Mouse (Mus musculus): ENCODE measurements around the gene Nfkb1. TPM values are rescaled to one million over a fixed set of nuclear protein-coding genes. Genes with fewer than 3 reads are reported as not detected.

Gene Nfkb1
- polyA plus RNA-seq, 1 experiment from 2014 or later = 53.4 TPM

DNA sequence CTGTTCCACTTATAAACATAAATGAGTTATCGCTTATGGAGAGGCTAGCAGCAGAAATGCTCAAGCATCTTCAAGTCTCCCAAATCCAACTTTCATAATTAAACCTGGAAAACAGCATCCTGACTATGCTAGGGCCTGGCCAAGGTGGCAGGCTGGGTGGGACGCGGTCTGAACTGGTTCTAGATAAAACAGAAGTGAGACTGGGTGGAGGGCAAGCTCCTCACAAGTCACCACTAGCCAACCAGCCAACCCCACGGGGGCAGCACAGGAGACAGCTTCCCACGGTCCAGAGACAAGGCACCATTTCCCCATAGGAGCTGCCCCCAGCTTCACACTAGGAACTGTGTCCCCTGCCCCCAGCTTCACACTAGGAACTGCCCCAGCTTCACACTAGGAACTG, 53.8 kb downstream of the Nfkb1 start:
- H3K4me3 ChIP-seq (ENCODE audit: inconsistent target) = no peak overlapping the region
- H3K27ac ChIP-seq = no peak overlapping the region
- peaks cover 35% of the 10 kb centered on the region; the same call in 1 of the 2 replicates for H3K36me3 ChIP-seq (ENCODE audit: inconsistent target)
- H3K79me2 ChIP-seq (ENCODE audit: inconsistent target) = no peaks in the 10 kb centered on the region
- WGBS (ENCODE audit: missing documents) = 42% methylated on average over 5 of the region's 5 CpGs

DNA sequence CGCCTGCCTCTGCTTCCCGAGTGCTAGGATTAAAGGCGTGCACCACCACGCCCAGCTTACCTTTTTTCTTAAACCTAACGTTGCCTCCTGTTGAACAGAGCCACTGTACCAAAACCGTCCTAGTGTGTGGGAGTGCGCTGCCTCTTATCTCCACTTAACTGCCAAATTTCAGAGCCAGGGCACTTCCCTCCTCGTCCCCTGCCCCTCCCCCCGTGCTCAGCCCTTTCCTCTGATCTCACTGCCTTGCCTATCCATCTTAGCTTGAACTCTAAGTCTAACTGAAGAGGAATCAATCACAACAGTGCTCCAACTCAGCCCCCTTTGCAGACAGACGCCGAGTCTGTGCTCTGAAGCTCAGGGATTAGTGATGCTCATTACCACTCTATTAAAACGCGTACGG, 54.9 kb downstream of the Nfkb1 start:
- Histone ChIP-seq H3K27ac (no peak overlapping the region), H3K4me3 (ENCODE audit: inconsistent target) (no peak overlapping the region), H3K79me2 (ENCODE audit: inconsistent target) (no peaks in the 10 kb centered on the region), H3K36me3 (ENCODE audit: inconsistent target) (peaks cover 24% of the 10 kb centered on the region; the same call in 1 of the 2 replicates)
- WGBS (ENCODE audit: missing documents) = 52% methylated on average over 14 of the region's 14 CpGs

DNA sequence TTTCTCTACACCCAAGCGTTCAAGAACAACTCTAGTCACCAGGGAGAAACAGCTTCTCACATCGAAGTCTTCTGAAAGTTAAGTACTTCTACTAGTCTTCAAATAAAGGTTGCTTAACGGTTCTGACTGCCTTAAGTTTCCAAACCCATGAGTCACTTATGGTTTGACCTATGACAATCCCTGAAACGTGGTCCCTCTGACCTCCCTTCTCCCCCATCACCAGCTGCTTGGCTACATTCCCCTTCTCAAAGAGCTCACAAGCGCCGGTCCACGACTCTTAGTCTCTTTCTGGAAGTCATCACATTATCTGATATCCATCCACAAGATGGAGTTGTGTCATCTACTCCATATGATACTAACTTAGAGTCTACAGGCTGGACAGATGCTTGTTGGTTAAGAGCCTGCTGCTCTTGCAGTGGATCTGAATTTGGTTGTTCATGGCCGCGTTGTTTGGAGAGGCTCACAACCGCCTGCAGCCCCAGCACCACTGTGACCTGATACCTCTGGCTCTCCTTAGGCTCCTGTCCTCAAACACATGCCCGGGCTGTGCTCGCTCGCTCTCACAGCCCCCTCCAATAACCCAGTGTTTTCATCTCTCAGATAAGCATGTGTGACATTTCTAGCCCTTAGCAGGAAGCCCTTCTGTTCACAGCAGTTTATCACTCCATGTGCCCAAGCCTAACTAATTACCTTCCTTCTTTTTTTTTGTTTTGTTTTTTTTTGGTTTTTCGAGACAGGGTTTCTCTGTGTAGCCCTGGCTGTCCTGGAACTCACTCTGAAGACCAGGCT, 55.5 kb downstream of the Nfkb1 start:
- Histone ChIP-seq H3K27ac (no peak overlapping the region), H3K36me3 (ENCODE audit: inconsistent target) (peaks cover 20% of the 10 kb centered on the region; the same call in 1 of the 2 replicates), H3K4me3 (ENCODE audit: inconsistent target) (no peak overlapping the region), H3K79me2 (ENCODE audit: inconsistent target) (no peaks in the 10 kb centered on the region)
- 78% methylated on average over 14 of the region's 14 CpGs for WGBS (ENCODE audit: missing documents)

DNA sequence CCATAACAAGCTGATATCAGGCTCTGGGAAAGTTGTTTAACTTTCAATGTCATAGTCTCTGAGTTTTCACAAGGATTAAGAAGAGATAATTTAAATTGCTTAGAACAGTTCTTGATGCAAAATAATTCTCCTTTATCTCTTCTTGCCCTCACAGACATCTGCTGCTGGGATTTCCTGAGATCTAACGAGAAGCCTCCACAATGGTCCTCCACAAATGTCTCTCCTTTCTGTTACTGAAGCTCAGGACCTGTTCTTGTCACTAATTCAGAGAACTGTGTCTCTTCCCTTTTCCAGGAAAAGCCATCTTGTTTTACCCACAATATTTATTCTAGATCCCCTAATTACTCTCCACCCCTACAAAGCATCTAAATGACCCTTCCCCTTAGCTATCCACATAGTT, 56.3 kb downstream of the Nfkb1 start:
- 100% methylated on average over 1 of the region's 1 CpGs for WGBS (ENCODE audit: missing documents)
- Histone ChIP-seq H3K4me3 (ENCODE audit: inconsistent target) (no peak overlapping the region), H3K79me2 (ENCODE audit: inconsistent target) (no peaks in the 10 kb centered on the region), H3K27ac (no peak overlapping the region), H3K36me3 (ENCODE audit: inconsistent target) (peaks cover 14% of the 10 kb centered on the region; the same call in 1 of the 2 replicates)

DNA sequence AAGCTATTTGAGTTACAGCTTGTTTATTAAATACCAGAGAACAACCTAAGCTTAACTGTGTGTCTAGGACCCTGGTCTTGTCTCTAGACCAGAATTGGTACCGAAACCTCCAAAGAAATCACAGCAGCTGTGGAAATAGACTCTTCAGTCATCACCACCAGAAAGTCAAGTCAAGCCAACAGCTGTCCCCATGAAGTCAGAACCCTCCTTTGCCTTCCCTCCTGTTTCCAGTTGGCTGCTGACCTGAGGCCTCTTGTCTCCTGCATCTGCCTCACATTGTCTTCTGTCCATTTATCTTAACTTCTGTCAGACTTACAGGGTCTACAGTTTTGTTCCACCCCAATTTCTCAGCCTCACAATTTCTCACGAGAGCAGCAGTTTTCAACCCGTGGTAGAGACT, 57.1 kb downstream of the Nfkb1 start:
- no peak overlapping the region for H3K27ac ChIP-seq
- H3K36me3 ChIP-seq (ENCODE audit: inconsistent target) = peaks cover 6% of the 10 kb centered on the region; the same call in 1 of the 2 replicates
- 93% methylated on average over 3 of the region's 3 CpGs for WGBS (ENCODE audit: missing documents)
- H3K4me3 ChIP-seq (ENCODE audit: inconsistent target) = no peak overlapping the region
- H3K79me2 ChIP-seq (ENCODE audit: inconsistent target) = no peaks in the 10 kb centered on the region

DNA sequence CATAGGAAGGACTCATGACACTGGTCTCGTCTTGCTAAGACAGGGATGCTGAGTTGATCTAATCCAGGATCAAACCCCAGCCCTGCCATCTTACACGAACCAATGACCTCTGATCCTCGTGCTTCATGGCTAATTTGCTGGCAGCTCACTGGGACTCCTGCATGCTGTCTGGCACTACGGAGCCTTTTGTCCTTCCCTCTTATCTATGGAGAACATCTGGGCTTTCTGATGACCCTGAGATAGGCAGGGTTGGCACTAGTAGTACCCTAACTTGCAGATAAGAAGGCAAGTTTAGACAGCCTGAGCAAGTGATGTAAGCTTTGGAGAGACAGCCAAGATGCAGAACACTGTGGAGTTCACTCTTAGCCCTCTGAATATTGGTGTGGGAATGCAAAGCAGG, 59.5 kb downstream of the Nfkb1 start:
- Histone ChIP-seq H3K4me3 (ENCODE audit: inconsistent target) (no peak overlapping the region), H3K79me2 (ENCODE audit: inconsistent target) (no peaks in the 10 kb centered on the region; the same call in 1 of the 2 replicates), H3K27ac (no peak overlapping the region), H3K36me3 (ENCODE audit: inconsistent target) (peaks cover 13% of the 10 kb centered on the region; the same call in 1 of the 2 replicates)
- 86% methylated on average over 4 of the region's 4 CpGs for WGBS (ENCODE audit: missing documents)

DNA sequence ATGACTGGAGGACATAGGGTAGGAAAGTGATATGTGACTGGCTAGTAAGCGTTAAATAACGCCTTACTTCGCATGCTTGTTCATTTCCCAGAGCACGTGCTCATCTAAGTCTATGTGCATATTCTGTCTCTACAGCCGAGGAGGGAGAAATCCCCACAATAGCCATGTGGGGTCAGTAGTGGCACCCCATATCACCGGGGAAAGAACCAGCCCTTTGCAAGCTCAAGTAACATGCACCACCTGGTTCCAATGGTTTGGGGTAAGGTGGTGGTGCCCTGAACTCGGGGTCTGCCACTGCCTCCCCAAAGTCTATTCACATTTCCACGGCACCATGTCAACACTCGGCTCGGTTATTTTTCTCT, 60.3 kb downstream of the Nfkb1 start:
- 79% methylated on average over 10 of the region's 10 CpGs for WGBS (ENCODE audit: missing documents)
- Histone ChIP-seq H3K79me2 (ENCODE audit: inconsistent target) (no peaks in the 10 kb centered on the region; the same call in 1 of the 2 replicates), H3K4me3 (ENCODE audit: inconsistent target) (no peak overlapping the region), H3K27ac (no peak overlapping the region), H3K36me3 (ENCODE audit: inconsistent target) (peaks cover 21% of the 10 kb centered on the region)

DNA sequence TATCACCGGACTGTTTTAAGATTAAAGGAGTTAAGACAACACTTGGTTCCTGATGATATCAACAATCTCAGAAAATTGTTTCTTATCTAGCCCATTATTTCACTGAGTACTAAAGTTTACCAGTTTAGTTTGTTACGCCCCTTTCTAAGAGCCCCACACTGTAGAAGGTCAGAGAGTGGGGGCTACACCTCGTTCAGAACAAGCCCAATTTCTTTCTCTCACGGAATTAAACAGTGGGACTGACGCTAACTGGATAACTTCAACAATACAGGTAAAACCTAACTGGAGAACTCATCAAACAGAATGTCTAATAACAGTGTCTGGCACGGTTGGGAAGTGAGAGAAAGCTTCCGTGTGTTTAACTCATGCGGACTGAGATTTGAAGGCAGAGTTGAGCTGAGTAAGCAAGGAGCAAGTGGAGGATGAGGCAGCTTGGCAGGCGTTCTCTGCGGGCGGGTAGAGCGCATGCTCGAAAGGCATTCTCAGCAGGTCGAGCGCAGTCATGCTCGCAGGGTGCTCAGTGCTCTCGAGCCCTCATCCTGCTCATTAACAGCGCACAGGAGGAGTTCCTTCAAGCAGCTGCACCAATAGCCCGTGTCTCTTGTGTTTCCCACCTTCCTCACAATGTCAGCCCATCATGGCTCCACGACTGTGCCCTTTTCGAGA, 60.8 kb downstream of the Nfkb1 start:
- Histone ChIP-seq H3K4me3 (ENCODE audit: inconsistent target) (no peak overlapping the region), H3K79me2 (ENCODE audit: inconsistent target) (no peaks in the 10 kb centered on the region; the same call in 1 of the 2 replicates), H3K36me3 (ENCODE audit: inconsistent target) (peaks cover 26% of the 10 kb centered on the region), H3K27ac (no peak overlapping the region)
- 90% methylated on average over 20 of the region's 21 CpGs for WGBS (ENCODE audit: missing documents)

DNA sequence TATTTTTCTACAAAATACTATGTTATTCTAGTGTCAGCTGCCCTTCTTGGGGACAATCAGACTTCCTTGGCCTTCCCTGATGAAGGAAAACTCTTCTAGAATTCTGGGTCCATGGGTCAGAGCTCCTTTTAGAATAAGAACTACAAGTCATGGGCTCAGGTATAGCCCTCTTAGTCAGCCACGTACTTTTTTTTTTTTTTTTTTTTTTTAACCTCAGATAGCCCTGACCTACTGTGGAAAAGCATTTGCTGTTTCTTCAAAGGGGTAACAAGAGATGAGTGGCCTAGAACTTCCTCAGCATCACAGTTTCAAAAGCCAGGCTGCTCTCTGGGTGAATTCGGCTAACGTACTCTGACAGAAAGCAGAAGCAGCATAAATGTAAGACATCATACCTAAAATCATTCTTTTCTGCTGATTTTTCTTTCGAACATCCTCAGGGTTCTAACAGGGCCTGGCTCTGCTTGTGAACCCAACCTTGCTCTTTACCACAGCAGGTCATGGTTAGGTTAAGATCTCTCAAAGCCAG, 61.5 kb downstream of the Nfkb1 start:
- Histone ChIP-seq H3K36me3 (ENCODE audit: inconsistent target) (peaks cover 33% of the 10 kb centered on the region), H3K27ac (no peak overlapping the region), H3K79me2 (ENCODE audit: inconsistent target) (no peaks in the 10 kb centered on the region; the same call in 1 of the 2 replicates), H3K4me3 (ENCODE audit: inconsistent target) (no peak overlapping the region)
- WGBS (ENCODE audit: missing documents) = 55% methylated on average over 4 of the region's 4 CpGs

DNA sequence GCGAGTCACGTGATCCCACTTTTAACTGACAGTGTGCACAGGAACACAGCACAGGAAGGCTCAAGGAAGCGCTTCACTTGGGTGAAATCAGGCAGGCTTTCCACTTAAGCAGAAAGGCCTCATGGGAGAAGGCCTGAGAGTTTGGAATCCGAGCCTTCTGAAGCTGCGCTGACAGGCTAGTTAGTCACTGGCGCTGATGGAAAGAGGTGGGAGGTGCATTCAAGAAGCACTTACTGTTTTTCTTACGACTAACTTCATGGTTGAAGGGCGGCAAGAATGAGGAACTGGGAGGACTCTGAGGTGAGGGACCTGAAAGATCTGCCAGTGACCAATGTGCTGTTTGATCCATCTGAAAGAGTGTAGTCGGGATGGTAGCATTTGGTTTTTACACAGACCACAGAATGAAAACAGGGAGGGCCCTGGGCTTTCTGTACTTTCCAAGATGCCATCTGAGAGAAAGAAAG, 62.6 kb downstream of the Nfkb1 start:
- H3K27ac ChIP-seq = peak overlapping the region; percentile 62
- WGBS (ENCODE audit: missing documents) = 36% methylated on average over 9 of the region's 9 CpGs
- no peaks in the 10 kb centered on the region; the same call in 1 of the 2 replicates for H3K79me2 ChIP-seq (ENCODE audit: inconsistent target)
- peaks cover 44% of the 10 kb centered on the region for H3K36me3 ChIP-seq (ENCODE audit: inconsistent target)
- no peak overlapping the region for H3K4me3 ChIP-seq (ENCODE audit: inconsistent target)

DNA sequence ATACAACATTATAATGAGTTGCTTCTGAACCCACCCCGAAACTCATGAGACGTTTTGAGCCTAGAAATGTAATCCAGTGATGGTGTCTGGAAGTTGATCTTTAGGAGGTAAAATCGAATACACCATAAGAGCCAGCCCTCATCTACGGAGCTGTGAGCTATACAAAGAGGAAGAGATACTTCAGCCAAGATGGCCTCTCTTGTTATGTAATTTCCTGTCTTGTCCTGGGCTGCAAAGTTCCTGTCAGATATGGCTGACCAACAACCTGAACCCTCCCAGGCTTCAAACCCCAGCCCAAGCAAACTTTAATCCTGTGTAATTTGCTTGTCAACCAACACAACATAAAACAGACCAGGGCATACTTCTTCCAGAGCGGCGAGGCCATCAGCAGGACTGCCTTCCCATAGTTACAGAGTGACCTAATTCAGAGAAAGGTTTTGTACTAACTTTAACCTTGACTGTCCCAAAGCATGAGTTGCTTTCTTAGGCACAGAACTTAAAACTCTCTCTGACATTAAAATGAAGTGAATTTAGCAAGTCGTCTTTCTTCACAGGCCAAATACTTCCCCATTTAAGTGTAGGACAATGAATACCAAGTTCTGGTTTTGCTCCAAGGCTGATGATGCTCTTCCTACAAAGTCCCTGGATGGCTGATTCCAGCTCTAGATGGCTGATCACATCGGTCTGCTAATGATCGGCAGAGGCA, 63.2 kb downstream of the Nfkb1 start:
- no peaks in the 10 kb centered on the region; the same call in 1 of the 2 replicates for H3K79me2 ChIP-seq (ENCODE audit: inconsistent target)
- H3K4me3 ChIP-seq (ENCODE audit: inconsistent target) = no peak overlapping the region
- peaks cover 45% of the 10 kb centered on the region for H3K36me3 ChIP-seq (ENCODE audit: inconsistent target)
- peak overlapping the region; percentile 62 for H3K27ac ChIP-seq
- WGBS (ENCODE audit: missing documents) = 53% methylated on average over 9 of the region's 9 CpGs

DNA sequence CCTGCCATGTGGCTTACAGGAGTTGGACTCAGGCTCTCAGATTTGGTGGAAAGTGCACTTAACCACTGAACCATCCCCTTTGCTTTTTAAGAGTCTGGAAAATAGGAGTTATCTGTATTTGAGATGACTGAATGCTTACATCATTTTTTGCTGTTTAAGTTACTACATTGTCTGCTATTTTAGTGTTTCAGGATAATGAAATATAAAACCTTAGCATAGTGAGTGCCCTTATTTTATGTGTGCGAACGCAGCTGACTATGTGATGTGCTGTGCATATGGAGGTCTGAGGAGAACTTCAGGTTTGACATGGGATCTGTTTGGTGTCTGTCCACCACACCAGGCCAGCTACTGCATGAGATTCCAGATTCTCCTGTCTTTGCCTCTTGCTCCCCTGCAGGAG, 66.1 kb downstream of the Nfkb1 start:
- Histone ChIP-seq H3K4me3 (ENCODE audit: inconsistent target) (no peak overlapping the region), H3K79me2 (ENCODE audit: inconsistent target) (peaks cover 4% of the 10 kb centered on the region; the same call in 1 of the 2 replicates), H3K36me3 (ENCODE audit: inconsistent target) (peaks cover 50% of the 10 kb centered on the region), H3K27ac (no peak overlapping the region)
- 90% methylated on average over 2 of the region's 2 CpGs for WGBS (ENCODE audit: missing documents)

DNA sequence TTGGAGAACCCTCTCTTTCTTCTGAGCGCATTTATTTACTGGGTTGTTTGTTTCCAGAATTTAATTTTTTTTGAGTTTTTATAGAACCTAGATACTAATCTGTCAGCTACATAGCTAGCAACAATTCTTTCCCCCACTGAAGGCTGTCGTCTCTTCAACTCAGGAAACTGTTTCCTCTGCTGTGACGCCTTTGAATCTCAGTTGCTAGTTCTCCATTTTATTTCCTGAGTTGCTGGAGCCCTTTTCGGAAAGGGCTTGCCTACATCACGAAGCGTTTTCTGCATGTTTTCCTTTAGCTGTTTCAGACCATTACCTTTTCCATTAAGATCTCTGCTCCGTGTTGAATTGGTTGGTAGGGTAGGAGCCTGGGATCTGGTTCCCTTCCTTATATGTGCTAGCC, 74.6 kb downstream of the Nfkb1 start:
- Histone ChIP-seq H3K36me3 (ENCODE audit: inconsistent target) (peaks cover 67% of the 10 kb centered on the region), H3K79me2 (ENCODE audit: inconsistent target) (peaks cover under 1% of the 10 kb centered on the region; the same call in 1 of the 2 replicates), H3K27ac (0 out of 2 replicates have a peak overlapping the region, but pooled peaks have one; percentile 1), H3K4me3 (ENCODE audit: inconsistent target) (no peak overlapping the region)
- 14% methylated on average over 7 of the region's 7 CpGs for WGBS (ENCODE audit: missing documents)

DNA sequence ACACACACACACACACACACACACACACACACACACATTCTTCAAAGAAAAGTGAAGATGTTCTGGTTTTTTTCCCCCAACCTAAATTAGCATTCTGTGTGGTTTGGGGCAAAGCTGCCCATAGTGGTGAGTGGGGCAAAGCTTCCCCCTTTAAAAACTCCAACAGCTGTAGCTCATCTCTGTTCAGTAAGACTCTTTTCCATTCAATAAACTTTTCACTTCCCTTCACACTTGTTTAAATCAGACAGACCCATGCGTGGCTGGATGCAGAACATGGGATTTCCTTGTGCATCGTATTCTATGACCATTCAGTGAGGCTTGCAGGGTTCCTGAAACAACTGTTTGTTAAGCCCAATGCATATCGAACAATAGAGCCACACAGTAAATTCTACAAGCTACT, 77.0 kb downstream of the Nfkb1 start:
- no peak overlapping the region for H3K4me3 ChIP-seq (ENCODE audit: inconsistent target)
- WGBS (ENCODE audit: missing documents) = 63% methylated on average over 3 of the region's 3 CpGs
- H3K27ac ChIP-seq = no peak overlapping the region
- H3K79me2 ChIP-seq (ENCODE audit: inconsistent target) = no peaks in the 10 kb centered on the region
- peaks cover 75% of the 10 kb centered on the region for H3K36me3 ChIP-seq (ENCODE audit: inconsistent target)
